Mouse (Mus musculus) urinary bladder, postnatal 14 days (tissue): ENCODE measurements around the gene Fuca1.

Experiments
- DNase-seq: peaks from one replicate; pipeline ENCODE4 v3.0.0; 2021; ENCODE audit warnings: low spot score

The Fuca1 gene

DNA sequence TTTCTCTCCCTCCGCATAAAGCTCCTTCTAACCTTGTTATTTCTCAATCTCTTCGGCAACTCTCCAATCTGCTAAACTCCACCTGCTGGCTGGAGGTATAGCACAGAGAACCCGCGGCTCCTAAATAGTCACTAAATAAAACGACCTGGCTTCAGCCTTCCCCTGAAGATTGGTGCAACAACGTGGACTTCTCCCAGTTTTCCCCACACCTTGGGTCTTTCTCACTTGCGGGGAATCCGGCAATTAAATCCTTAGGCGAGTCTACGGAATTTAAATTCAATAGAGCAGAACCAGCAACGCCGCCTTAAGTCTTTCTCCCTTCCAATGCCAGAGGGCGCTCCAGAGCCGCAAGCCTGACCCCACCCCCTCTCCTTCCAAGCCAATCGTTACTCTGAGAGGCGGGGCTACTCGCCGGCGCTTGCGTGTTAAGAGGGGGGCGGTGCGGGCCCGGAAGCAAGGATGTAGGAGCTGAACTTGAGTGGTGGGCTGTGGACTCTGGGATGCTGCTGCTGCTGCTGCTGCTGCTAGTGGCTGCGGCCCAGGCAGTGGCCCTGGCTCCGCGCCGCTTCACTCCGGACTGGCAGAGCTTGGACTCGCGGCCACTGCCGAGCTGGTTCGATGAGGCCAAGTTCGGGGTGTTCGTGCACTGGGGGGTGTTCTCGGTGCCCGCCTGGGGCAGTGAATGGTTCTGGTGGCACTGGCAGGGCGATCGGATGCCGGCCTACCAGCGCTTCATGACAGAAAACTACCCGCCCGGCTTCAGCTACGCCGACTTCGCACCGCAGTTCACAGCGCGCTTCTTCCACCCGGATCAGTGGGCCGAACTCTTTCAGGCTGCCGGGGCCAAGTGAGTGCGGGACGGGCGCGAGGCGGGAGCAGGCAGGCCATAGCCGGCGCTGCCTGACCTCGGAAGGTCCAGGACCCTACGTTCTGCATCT lies at the start of gene Fuca1:
Fuca1 (plus strand) TSS at position 432 of the 938 bp plus-strand sequence.
- peak; percentile 96 for DNase-seq

DNA sequence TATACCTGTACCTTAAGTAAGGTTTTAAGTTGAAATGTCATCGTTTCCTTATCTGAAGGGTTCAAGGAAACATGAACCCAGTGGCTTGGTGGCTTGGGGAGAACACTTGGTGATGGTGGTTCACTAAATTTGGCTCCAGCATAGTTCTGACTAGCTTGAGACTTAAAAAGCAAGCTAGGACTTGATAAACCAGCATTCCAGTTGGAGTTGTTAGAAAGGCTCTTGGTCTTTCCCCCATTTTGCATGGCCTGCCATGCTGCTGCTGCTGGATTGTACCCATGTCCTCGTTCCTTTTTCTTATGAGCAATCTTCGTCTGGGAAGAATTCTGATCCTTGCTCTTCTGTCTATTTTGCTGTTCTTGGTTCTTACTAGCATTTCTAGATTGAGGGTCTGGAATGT lies 48.5 kb upstream of the Fuca1 start:
- no peak for DNase-seq

DNA sequence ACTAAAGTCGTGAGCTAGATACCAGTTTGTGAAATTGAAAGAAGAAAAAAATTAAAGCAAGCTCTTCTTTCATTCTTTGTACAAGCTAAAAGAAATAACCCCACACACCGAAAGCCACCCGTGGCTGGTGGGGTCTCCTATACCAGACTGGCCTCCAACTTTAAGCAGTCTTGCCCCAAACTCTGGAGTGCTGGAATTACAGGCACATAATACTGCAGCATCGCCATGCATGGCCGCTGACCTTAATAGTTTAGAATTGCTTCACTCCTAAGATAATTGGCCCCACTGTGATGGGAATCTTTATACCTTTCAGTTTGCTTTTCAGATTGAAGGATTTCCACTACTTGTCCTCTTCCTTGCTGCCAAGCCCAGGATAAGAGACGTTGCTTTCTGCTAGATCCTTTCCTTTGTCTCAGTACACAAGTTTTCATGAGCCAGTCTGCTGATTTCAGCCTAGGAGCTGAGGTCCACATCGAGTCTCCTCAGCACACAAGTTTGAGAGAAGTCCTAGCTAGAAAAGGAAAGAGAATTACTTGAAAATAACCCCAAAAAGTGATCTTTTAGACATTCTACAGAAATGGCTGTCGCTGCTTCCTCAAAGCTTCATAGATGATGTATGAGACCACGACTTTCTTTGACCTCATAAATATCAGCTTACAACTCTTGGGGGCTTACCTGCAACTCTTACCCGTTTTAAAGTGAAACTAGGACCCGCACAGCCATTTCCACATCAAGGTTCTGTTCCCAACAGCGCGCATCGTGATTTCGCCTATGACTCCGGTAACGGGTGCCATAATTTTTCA lies 47.7 kb upstream of the Fuca1 start:
- peak; percentile 22 for DNase-seq

DNA sequence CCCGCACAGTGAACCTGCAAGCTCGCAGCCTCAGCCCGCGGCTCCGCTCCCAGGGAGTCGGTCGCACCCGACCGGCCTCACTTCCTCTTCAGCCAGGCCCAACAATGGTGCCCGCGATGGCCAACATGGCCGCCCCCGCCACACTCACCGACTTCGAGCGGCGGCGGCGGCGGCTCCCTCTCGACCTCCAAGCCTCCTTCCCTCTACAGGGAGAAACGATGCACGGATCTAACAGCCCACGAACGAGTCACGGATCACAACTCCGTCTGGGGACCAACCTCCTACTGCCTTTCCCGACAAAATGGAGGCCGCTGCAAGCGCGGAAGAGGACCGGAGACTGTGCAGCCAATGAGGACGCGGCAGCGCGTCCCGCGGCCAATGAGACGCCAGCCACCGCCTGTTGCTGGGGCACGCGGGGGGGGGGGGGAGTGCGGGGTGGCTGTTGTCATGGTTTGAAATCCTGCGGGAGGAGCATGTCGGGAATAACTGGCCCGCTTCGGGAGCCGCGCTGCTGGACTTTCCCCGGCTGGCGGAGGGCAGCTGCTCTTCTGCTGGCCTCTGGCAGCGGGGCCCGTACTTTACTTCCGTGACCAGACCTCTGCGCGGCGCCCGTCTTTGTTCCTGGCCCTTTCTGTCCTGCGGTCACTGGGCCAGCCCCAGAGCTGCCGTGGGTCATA lies 46.9 kb upstream of the Fuca1 start, which contains the start of gene Pnrc2:
Pnrc2 (minus strand) TSS at position 325 of the 677 bp plus-strand sequence.
- peak; percentile 89 for DNase-seq

DNA sequence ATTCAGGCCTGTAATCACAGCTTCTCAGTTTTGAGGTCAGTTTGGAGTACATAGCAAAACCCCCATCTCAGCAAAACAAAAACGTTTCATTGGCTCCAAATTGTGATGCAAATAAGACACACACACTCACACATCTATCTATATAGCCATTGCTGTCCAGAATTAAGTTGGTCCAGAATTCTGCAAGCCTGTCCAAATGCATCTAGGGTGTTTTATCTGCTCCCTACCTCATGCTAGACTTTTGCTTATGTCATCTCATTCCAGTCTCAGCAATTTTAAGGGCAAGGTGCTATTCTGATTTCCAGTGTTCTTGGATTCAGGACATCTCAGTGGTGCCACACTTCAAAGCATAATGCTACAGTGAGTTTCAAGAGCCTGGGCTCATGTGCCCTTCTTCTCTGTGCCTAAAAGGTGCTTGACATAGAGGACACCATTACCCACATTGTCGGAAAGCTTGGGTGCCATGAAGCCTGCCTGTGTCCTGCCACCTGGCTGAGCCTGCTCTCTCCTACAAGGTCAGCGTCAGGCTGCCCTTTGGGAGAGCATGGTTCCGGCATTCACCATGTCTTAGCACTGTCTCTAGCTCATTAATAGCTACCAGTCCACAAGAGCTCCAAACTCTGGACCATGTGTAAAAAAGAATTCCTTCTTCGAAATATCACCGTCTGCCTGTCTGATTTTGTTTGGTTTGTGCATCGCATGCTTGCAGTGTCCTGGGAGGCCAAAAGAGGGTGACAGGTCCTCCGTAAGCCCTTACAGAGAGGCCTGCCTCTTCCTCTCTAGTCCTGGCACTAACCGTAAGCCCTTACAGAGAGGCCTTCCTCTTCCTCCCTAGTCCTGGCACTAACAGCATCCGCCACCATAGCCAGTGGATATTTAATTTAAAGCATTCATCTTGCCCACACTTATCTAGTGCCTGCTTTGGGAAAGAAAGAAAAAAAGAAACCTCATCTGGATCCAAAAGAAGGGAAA lies 45.7 kb upstream of the Fuca1 start:
- no peak for DNase-seq

DNA sequence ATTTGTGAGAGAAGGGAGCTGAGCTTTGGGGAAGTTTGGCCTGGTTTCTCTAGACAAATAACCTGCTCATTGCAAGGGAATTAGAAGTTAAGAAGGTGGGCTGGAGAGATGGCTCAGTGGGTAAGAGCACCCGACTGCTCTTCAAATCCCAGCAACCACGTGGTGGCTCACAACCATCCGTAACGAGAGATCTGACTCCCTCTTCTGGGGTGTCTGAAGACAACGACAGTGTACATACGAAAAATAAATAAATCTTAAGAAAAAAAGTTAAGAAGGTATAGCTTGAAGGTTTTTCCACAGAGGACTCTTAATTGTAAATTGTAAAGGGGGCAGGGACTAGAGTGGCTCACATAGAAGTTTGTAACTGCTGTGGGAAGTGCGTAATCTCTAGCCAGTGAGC lies 45.0 kb upstream of the Fuca1 start:
- DNase-seq: no peak

DNA sequence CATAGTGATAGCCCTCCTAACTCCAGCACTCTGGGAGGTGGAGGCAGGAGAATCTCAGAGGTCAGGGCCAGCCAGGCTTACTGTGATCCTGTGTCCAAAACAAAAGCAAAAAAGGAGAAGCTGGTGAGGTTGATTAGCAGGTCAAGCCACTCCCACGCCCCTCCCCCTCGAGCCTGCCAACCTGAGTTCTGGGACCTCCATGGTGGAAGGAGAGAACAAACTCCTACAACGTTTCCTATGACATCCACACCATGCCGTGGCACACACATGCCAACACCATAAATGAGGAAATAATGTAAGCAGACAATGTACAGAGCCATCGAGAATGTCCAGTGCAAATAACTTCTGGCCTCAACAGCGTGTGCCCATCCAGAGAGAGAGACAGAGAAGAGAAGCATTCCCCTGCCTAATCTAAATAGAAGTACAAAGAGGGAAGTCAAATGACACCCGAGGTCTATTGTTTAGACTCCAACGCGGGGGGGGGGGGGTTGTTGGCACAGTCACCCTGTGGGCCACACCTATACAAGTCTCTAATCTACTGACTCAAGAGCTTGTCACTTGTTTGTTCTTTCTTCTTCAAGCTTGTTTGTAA lies 44.4 kb upstream of the Fuca1 start:
- peak; percentile 67 for DNase-seq

DNA sequence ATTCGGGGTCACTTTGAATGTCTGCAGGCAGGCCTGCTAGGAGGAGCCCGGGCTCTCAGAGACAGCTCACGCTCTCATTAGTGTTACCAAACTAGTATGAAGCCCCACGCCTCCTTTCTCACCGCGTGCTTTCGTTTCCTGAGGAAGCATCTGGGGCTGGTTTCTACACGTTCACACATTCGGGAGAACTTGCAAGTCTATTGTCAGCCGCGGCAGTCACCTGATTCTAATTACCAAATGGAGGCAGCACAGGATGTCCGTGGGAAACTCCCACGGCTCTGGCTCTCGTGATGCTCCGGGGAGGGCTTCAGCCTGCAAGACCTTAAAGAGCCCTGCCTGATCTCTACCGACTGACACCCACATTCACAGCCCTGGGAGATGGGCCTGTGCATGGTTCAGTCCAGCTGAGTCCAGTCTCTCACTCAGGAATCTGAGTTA lies 43.9 kb upstream of the Fuca1 start:
- DNase-seq: peak; percentile 63

DNA sequence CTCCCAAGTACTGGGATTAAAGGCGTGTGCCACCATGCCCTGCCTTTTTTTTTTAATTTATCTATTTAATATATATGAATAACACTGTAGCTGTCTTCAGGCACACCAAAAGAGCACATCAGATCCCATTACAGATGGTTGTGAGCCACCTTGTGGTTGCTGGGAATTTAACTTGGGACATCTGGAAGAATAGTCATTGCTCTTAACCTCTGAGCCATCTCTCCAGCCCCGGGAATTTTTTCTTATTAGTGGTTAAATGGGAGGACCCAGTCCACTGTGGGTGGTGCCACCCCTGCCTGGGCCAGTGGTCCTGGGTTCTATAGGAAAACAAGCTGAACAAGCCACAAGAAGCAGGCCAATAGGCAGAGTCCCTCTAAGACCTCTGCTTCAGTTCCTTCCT lies 42.8 kb upstream of the Fuca1 start:
- DNase-seq: no peak

DNA sequence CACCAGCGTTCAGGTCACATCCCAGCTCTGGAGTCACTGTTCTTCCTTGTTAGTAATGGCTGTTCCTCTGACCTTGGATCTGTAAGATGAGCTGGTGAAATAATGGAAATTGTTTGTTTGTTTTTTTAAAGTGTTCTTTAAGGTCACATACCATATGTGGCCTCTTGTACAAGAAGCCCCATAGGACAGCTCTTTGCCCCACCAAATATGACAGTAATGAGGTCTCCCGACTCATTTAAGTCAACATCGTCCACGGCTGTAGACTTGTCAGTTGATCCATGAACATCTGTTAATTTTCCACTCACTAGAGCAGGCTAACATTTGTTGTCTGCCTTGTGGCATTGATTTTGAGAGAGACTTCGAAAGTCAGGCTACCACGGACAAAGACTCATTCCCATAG lies 41.5 kb upstream of the Fuca1 start:
- peak; percentile 0 for DNase-seq

DNA sequence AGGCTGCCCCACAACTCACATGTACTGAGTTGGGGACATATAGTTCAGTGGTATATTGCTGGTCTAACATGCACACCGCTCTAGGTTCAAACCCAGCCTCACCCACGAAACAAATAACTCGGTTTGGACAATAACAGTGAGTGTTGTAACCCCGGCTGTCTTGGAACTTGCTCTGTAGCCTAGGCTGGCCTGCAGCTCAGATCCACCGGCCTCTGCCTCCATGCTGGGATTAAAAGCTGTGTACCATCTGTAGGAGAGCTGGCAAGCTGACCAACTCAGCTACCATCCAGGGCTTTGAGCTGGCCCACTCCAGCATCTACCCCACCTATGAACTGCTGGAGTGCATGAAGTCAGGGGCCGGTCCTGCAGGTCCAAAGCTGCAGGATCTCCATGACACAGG lies 40.5 kb upstream of the Fuca1 start:
- DNase-seq: peak; percentile 1

DNA sequence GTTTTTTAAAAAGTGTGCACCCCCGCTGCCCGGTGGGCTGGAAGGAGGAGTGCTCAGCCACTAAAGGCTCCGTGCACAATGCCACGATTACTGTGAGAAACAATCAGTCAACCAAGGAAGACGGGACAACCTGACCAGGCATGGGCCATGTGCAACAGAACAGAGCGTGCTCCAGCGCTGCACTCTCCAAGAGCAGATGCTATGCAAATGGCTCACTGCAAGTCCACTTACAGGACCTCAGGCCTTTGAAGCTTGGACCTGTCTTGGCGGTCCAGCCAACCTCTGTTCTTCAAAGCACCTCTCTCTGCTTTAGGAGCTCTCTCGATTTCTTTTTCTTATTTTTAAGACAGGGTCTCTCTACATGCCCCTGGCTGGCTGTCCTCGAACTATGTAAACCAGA lies 40.0 kb upstream of the Fuca1 start:
- no peak for DNase-seq

DNA sequence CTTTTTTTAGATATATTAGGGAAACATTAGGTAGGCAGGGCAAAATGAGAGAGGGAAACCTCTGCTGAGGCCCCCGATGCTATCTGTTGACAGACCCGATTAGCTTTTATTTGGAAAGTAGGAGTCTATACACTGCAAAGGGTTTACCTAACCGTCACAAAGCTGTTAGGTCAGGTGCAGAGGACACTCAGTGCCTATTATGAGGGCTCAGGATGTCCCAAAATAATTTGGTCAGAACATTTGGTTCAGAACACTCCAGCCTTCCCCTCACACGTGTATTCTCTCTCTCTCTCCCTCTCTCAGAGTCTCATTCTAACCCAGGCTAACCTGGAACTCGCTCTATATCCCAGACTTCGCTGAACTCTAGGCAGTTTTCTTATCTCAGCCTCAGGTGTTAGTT lies 38.5 kb upstream of the Fuca1 start:
- DNase-seq: no peak

DNA sequence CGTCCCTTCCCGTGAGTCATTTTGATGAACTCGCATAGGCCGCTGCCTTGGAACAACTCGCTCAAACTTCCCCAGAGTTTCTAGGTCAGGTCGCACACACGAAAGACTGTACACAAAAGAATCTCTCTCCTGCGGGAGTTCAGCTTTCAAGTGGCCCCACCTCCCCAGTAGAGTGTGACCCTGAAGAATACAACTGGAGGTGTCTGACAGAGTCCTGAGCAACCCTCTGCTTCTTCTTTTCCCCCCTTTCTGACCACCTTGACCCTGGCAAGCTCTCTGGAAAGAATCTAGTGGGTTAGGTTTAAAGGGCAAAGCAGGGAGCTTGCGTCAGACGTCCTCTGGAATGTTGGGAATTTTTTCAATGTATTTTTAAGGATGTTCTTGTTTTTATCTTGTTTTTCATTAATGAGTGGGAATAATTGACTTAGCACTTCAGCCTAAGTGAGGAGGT lies 37.1 kb upstream of the Fuca1 start:
- peak; percentile 4 for DNase-seq

DNA sequence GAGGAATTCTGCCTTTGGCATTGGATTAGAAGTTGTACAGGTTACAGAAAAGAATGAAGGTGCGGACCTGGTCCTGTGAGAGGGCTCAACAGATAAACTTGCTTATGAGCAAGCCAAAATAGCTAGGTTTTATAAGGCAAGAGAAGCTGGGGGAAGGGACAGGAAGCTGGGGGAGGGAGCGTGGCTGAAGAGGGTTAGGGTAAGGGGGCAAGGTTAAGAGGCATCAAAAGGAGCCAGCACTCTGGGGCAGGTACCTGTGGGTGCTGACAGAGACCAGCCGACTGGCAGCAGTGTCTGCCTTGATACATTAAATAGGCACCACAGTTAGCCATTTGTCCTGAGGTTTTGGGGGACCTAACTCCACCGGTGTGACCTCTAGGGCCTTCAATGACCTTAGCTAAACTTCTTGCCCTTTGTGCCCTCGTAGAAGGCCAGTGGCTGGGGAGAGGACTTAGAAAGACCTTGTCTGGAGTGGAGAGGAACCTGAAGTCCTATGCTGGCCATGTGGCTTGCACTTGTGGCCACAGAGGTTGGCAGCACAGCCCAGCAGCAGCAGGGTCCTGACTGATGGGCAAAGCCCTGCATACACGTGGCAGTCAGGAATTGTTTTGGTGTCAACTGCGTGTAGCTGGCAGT lies 36.5 kb upstream of the Fuca1 start:
- DNase-seq: no peak

DNA sequence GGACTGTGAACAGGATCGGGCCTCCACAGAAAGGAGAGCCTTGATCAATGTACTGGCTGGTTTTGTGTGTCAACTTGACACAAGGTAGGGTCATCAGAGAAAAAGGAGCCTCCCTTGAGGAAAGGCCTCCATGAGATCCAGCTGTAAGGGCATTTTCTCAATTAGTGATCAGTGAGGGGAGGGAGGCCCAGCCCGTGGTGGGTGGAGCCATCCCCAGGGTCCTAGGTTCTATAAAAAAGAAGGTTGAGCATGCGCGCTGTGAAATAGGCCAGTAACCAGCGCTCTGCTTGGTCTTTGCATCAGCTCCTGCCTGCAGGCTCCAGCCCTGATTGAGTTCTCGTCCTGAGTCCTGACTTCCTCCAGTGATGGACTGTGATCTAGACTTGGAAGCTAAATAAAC lies 36.0 kb upstream of the Fuca1 start:
- DNase-seq: no peak

DNA sequence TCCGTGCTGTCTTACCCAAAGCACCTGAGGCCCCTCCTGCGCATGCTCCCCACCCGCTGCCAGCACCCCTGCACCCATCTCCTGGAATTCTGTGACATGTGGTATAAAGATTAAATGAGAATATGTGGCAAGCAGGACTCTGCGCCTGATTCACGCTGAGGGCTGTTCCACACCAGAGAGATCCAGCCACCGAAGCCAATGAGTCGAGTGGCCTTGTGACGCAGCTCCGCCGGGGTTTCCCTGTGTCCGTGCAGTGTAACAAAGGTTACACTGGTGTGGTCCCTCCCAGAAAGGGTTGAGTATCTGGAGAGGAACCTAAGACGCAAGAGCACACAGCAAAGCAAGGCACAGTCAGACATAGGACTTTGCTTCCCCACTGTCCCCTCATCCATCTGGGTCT lies 34.9 kb upstream of the Fuca1 start:
- no peak for DNase-seq

DNA sequence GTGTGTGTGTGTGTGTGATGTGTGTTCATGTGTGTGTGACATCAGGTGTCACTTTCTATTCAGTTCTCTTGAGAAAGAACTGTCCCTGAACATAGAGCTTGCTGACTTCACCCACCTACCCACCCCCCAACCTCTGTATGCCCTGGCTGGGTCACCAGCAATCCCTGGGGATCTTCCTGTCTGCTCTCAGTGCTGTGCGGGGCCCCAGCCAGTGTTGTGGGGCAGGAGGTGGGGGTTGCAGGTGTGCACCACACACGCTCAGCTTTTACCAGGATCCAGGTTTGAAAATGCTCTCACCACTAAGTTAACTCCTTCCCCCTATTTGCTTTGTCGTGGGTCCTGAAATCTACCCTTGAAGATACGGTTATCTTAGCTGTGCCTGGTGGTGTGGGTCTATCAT lies 34.4 kb upstream of the Fuca1 start:
- DNase-seq: no peak

DNA sequence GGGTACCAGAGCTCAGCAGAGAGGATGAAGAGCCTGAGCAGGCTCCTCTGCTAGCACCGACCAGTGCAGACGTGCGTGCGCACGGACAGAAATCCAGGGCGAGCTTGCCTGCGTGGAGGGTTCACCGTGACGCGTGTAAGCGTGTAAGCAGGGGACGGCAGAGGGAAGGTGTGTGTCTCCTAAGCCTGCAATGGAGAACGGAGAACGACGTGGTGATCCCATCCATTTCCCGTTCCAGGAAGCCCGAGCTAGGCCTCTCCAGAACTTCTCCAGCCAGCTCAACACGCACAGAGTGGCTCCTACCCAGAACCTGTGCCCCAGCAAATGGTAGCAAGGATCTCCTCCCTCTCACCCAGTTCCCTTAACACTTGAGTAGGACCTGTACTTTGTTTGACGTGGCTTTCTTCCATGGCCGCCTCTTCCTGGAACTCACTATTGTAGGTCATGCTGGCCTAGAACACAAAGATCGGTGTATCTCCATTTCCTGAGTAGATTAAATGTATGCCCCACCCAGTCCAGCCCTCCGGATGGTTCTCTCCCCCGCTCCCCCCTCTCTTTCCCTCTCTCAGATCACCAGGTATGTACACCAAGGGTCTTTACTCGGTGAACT lies 32.0 kb upstream of the Fuca1 start:
- DNase-seq: no peak
